Mouse (Mus musculus): ENCODE measurements at regions not wholly inside any gene's neighbourhood (a gene's known extent, or its start where the extent isn't known, plus 50 kb on each side); places are given as distances from the start of the nearest gene placed in this dataset.

DNA sequence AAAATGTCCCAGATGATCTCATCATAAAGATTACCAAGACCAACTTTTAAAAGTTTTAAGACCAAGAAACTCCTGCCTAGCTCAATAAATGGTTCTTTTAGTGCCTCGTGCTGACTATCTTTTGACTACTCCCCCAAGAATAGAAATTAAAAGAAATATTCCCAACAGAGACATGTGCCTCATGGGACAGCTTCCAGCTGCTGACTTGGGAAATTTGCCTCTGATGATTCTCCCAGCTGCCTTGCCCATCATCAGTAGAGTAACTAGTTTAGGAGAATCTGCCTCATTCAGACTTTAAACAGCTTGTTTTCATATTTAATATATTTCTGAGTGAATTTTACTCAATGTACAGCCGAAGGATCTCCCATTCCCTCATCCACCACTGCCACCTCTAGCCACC is 168.7 kb upstream of the Ntm start:
- no peaks in the 10 kb centered on the region for H3K9me3 ChIP-seq (replicated peaks; ENCODE audit: control insufficient read depth, low read length)
- H3K4me3 ChIP-seq (ENCODE audit: low read depth, low read length), result no peak overlapping the region
- WGBS, result 54% methylated on average over 2 of the region's 2 CpGs

DNA sequence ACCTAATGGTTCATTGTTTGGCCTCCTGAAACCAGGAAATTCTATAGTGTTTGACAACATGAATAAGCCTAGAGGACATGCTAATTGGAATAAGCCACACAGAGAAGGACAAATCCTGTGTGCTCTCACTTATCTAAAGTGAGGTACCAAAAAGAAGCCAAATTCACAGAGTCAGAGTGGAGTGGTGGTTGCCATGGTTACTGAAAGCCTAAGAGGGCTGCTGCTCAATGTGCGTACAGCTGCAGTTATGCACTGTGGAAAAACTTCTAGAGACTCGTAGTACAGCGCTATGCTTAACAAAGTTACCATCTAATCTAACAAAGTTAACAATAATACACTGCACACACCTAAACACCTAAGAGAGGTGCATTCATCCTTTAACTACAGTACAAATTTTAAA is 171.4 kb upstream of the Ntm start:
- no peak for TF ChIP-seq CTCF (IDR thresholded peaks at IDR 0.05; ENCODE audit: low read depth)
- no peak for TF ChIP-seq EP300 (IDR thresholded peaks at IDR 0.05; ENCODE audit: low read depth)
- 78% methylated on average over 3 of the region's 3 CpGs for WGBS
- DNase-seq (ENCODE audit: low spot score) (no peak), ATAC-seq (ENCODE audit: insufficient read depth, low read depth) (no peak)
- Histone ChIP-seq H3K4me1 (ENCODE audit: control insufficient read depth, insufficient read depth) (0 out of 2 replicates have a peak, but pooled peaks cover 14% of the 10 kb centered on the region), H3K9ac (replicated peaks; ENCODE audit: low read depth, low read length) (no peak overlapping the region), H3K9me3 (replicated peaks; ENCODE audit: control insufficient read depth, low read length) (no peaks in the 10 kb centered on the region), H3K27me3 (ENCODE audit: control insufficient read depth, insufficient read depth, low read length) (peaks cover 3% of the 10 kb centered on the region; the same call in 1 of the 2 replicates), H3K27ac (ENCODE audit: low read depth) (no peak overlapping the region), H3K4me2 (ENCODE audit: low read depth, low read length) (no peak overlapping the region), H3K4me3 (ENCODE audit: low read depth, low read length) (no peak overlapping the region), H3K36me3 (replicated peaks; ENCODE audit: control insufficient read depth, insufficient read depth, low read length) (no peaks in the 10 kb centered on the region)

More for the DNA sequence above, 168.7 kb upstream of the Ntm start:
- TF ChIP-seq CTCF (IDR thresholded peaks at IDR 0.05; ENCODE audit: low read depth), result no peak
- TF ChIP-seq EP300 (IDR thresholded peaks at IDR 0.05; ENCODE audit: low read depth), result no peak
- ATAC-seq (ENCODE audit: insufficient read depth, low read depth) (no peak), DNase-seq (ENCODE audit: low spot score) (no peak)
- H3K4me2 ChIP-seq (ENCODE audit: low read depth, low read length), result no peak overlapping the region
- no peak overlapping the region for H3K27ac ChIP-seq (ENCODE audit: low read depth)
- no peaks in the 10 kb centered on the region for H3K36me3 ChIP-seq (replicated peaks; ENCODE audit: control insufficient read depth, insufficient read depth, low read length)
- 0 out of 2 replicates have a peak, but pooled peaks cover 4% of the 10 kb centered on the region for H3K4me1 ChIP-seq (ENCODE audit: control insufficient read depth, insufficient read depth)
- 0 out of 2 replicates have a peak, but pooled peaks cover 3% of the 10 kb centered on the region for H3K27me3 ChIP-seq (ENCODE audit: control insufficient read depth, insufficient read depth, low read length)
- no peak overlapping the region for H3K9ac ChIP-seq (replicated peaks; ENCODE audit: low read depth, low read length)

DNA sequence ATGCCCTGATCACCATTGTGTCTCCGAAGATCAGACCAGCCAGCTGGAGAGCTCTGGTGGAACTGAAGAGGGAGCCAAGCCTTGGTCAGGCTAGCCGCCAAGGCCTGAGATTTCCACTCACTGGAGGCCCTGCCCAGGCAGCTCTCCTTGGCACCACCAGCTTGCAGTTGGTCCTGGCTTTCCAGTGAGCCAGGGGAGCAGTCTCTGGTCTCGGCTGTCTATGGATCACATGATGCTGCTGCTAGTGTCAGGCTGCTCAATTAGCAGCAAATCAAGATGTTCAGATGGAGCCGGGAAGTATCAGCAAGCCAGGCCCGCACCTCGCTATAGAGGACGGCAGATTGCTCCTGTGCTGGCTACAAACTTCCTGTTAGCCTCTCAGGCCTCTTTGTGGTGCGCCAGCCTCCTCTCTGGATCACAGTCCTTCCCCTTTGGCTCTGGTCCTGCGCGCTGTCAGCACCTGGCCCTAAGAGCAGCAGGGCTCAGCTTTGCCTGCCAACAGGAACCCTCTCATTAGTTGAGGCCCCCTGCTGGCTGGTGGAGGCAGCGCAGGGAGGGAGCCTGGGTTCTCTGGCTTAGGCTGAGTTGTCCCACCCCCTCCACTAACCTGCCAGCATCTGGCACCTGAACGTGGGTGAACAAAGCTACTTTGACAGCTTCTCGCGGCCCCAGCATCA is 174.8 kb upstream of the Ntm start:
- no peak overlapping the region for H3K4me3 ChIP-seq (ENCODE audit: low read depth, low read length)
- peak overlapping the region; percentile 41 for H3K4me2 ChIP-seq (ENCODE audit: low read depth, low read length)
- H3K27me3 ChIP-seq (ENCODE audit: control insufficient read depth, insufficient read depth, low read length), result peaks cover 3% of the 10 kb centered on the region; the same call in 1 of the 2 replicates
- DNase-seq (ENCODE audit: low spot score), result peak; percentile 94
- no peak overlapping the region for H3K9ac ChIP-seq (replicated peaks; ENCODE audit: low read depth, low read length)
- WGBS, result 11% methylated on average over 14 of the region's 14 CpGs
- H3K27ac ChIP-seq (ENCODE audit: low read depth), result peak overlapping the region; percentile 77
- H3K4me1 ChIP-seq (ENCODE audit: control insufficient read depth, insufficient read depth), result 0 out of 2 replicates have a peak, but pooled peaks cover 19% of the 10 kb centered on the region
- H3K9me3 ChIP-seq (replicated peaks; ENCODE audit: control insufficient read depth, low read length), result no peaks in the 10 kb centered on the region
- peak; percentile 98 for ATAC-seq (ENCODE audit: insufficient read depth, low read depth)
- peak; percentile 98 for TF ChIP-seq CTCF (IDR thresholded peaks at IDR 0.05; ENCODE audit: low read depth)
- TF ChIP-seq EP300 (IDR thresholded peaks at IDR 0.05; ENCODE audit: low read depth), result no peak; the same call in 1 of the 2 replicates
- H3K36me3 ChIP-seq (replicated peaks; ENCODE audit: control insufficient read depth, insufficient read depth, low read length), result no peaks in the 10 kb centered on the region

DNA sequence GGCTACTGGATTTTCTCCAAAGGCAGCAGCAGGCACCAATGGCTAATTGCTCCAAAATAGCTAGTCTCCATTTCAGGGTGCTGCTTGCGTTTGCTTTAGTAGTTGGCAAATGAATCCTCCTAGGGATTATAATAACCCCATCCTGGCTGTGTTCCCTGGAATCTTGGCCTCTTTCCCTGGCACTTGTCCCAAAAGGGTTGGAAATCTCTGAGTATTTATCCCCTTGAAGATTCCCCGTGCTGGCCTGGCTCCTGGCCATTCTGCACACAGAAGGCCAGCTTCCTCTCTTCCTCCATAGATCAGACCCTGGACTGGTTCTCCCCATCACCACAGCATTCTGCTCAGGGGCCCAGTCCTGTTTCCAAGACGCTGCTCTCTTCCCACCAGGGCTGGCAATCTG is 177.2 kb upstream of the Ntm start:
- Histone ChIP-seq H3K36me3 (replicated peaks; ENCODE audit: control insufficient read depth, insufficient read depth, low read length) (no peaks in the 10 kb centered on the region), H3K4me2 (ENCODE audit: low read depth, low read length) (no peak overlapping the region), H3K4me1 (ENCODE audit: control insufficient read depth, insufficient read depth) (0 out of 2 replicates have a peak, but pooled peaks cover 19% of the 10 kb centered on the region), H3K4me3 (ENCODE audit: low read depth, low read length) (no peak overlapping the region), H3K9ac (replicated peaks; ENCODE audit: low read depth, low read length) (no peak overlapping the region), H3K27me3 (ENCODE audit: control insufficient read depth, insufficient read depth, low read length) (no peaks in the 10 kb centered on the region; the same call in 1 of the 2 replicates), H3K27ac (ENCODE audit: low read depth) (no peak overlapping the region), H3K9me3 (replicated peaks; ENCODE audit: control insufficient read depth, low read length) (no peaks in the 10 kb centered on the region)
- TF ChIP-seq CTCF (IDR thresholded peaks at IDR 0.05; ENCODE audit: low read depth), result no peak
- 3% methylated on average over 3 of the region's 3 CpGs for WGBS
- no peak for ATAC-seq (ENCODE audit: insufficient read depth, low read depth)
- peak; percentile 58 for DNase-seq (ENCODE audit: low spot score)

DNA sequence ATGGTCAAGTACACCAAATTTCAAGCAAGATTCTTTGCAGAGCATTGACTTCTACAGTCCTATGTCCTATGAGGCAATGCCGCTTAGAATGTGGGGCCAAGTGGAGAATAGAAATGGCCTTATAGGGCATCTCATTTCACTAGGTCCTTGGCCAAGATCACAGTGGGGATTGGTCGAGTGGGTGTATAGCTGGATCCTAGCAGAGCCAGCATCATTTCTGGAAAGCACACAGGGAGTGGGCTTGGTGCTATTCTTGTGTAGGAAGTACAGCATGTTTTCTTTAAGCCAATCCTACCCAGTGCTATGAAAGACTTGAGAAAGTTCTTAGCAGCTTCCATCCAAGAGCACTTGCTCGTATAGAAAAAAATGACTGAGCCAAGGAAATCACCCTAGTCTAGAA is 178.2 kb upstream of the Ntm start:
- Histone ChIP-seq H3K4me3 (ENCODE audit: low read depth, low read length) (no peak overlapping the region), H3K9ac (replicated peaks; ENCODE audit: low read depth, low read length) (no peak overlapping the region), H3K27me3 (ENCODE audit: control insufficient read depth, insufficient read depth, low read length) (no peaks in the 10 kb centered on the region; the same call in 1 of the 2 replicates), H3K4me2 (ENCODE audit: low read depth, low read length) (no peak overlapping the region), H3K36me3 (replicated peaks; ENCODE audit: control insufficient read depth, insufficient read depth, low read length) (no peaks in the 10 kb centered on the region), H3K4me1 (ENCODE audit: control insufficient read depth, insufficient read depth) (0 out of 2 replicates have a peak, but pooled peaks cover 19% of the 10 kb centered on the region), H3K27ac (ENCODE audit: low read depth) (no peak overlapping the region), H3K9me3 (replicated peaks; ENCODE audit: control insufficient read depth, low read length) (no peaks in the 10 kb centered on the region)
- ATAC-seq (ENCODE audit: insufficient read depth, low read depth), result no peak
- no peak for DNase-seq (ENCODE audit: low spot score)
- no peak for TF ChIP-seq EP300 (IDR thresholded peaks at IDR 0.05; ENCODE audit: low read depth)
- TF ChIP-seq CTCF (IDR thresholded peaks at IDR 0.05; ENCODE audit: low read depth), result no peak
- 95% methylated on average over 3 of the region's 3 CpGs for WGBS
